Mouse (Mus musculus) limb, embryonic 14.5 days (tissue): ENCODE data around the gene Zcchc3. TPM values are rescaled to one million over a fixed set of nuclear protein-coding genes. Genes with fewer than 3 reads are reported as not detected.

Experiments
- ATAC-seq: fragments of 200-750 bp; cut with Nextera tagmentation; 2 replicates; pipeline ENCODE4 v1.8.0; 2017; ENCODE audit warnings: low read depth, moderate number of reproducible peaks, moderate TSS enrichment; ENCODE audit not compliant: low FRiP score
- DNase-seq: peaks from one replicate; pipeline ENCODE4 v3.0.0-alpha.2; 2015; ENCODE audit warnings: low spot score
- H3K27ac ChIP-seq: fragments of 300-500 bp; sonication (generic); replicated peaks from 2 replicates; pipeline ENCODE4 v1.5.1; 2014; ENCODE audit warnings: low read depth, mild to moderate bottlenecking, low read length, moderate library complexity, mixed read lengths
- H3K27me3 ChIP-seq: fragments of 300-500 bp; sonication (generic); 2 replicates; pipeline ENCODE4 v1.6.1; 2014; ENCODE audit warnings: low read length, mixed read lengths; ENCODE audit not compliant: control insufficient read depth, insufficient read depth
- H3K36me3 ChIP-seq: fragments of 300-500 bp; sonication (generic); 2 replicates; pipeline ENCODE4 v1.6.1; 2014; ENCODE audit warnings: mild to moderate bottlenecking, low read length, moderate library complexity, mixed read lengths; ENCODE audit not compliant: control insufficient read depth, insufficient read depth
- H3K4me1 ChIP-seq: fragments of 300-500 bp; sonication (generic); 2 replicates; pipeline ENCODE4 v1.6.1; 2014; ENCODE audit warnings: antibody characterized with exemption, low read length, mixed read lengths; ENCODE audit not compliant: control insufficient read depth, insufficient read depth
- H3K4me2 ChIP-seq: fragments of 300-500 bp; sonication (generic); replicated peaks from 2 replicates; pipeline ENCODE4 v1.6.1; 2014; ENCODE audit warnings: low read depth, mild to moderate bottlenecking, low read length, moderate library complexity; ENCODE audit not compliant: severe bottlenecking
- H3K4me3 ChIP-seq: fragments of 300-500 bp; sonication (generic); replicated peaks from 2 replicates; pipeline ENCODE4 v1.5.1; 2014; ENCODE audit warnings: low read length
- H3K9ac ChIP-seq: fragments of 300-500 bp; sonication (generic); 2 replicates; pipeline ENCODE4 v1.6.1; 2014; ENCODE audit warnings: mild to moderate bottlenecking, low read depth, low read length, moderate library complexity; ENCODE audit not compliant: severe bottlenecking
- H3K9me3 ChIP-seq: fragments of 300-500 bp; sonication (generic); 2 replicates; pipeline ENCODE4 v1.6.1; 2016; ENCODE audit warnings: low read length; ENCODE audit not compliant: control insufficient read depth
- POLR2A ChIP-seq: fragments of 200-500 bp; IDR thresholded peaks from 2 replicates; pipeline ENCODE4 v1.8.0; 2012; ENCODE audit warnings: inconsistent platforms, mild to moderate bottlenecking, moderate library complexity, borderline replicate concordance; ENCODE audit not compliant: insufficient read depth, insufficient read length; ENCODE audit errors: extremely low read depth
- WGBS: fragments of 180-500 bp; shearing (Covaris S2); extraction: QIAGEN DNeasy Blood & Tissue Kit; methylation state at CpG from one replicate; pipeline ENCODE4 v1.1.7; 2014; 5-methylcytosine and 5-hydroxymethylcytosine counted together
- polyA plus RNA-seq, 2 experiments: library from polyadenylated mRNA; depleted of rRNA in 1 of 2; stranded (reverse) in 1 of 2; unstranded in 1 of 2; fragments of >200 nt; fragmentation: Nextera tagmentation in 1 of 2; extraction: Ambion mirVana in 1 of 2; gene quantifications; 2 replicates each; pipeline versions ENCODE4 v1.2.1 to v1.2.3; 2012 to 2014

Gene Zcchc3
- polyA plus RNA-seq, 2 experiments, result 33.5 to 38.1 TPM

- 86% methylated on average over 6 of the region's 6 CpGs for WGBS
- DNase-seq (no peak), ATAC-seq (no peak)
- Histone ChIP-seq H3K27ac (peak overlapping the region; percentile 98), H3K9me3 (no peaks in the 10 kb centered on the region), H3K4me3 (no peak overlapping the region), H3K9ac (no peak overlapping the region), H3K27me3 (no peaks in the 10 kb centered on the region), H3K4me2 (no peak overlapping the region), H3K4me1 (peaks cover 27% of the 10 kb centered on the region), H3K36me3 (peaks cover 4% of the 10 kb centered on the region; the same call in 1 of the 2 replicates)
- TF ChIP-seq POLR2A, result no peak
Measured at GRCm38 (mm10) chr2:152409781-152410180, 5.0 kb downstream of the Zcchc3 start.

GRCm38 (mm10) chr2:152406126-152406525 is 8.7 kb downstream of the Zcchc3 start:
- Histone ChIP-seq H3K4me3 (peak overlapping the region; percentile 28), H3K27ac (peak overlapping the region; percentile 39; the same call in 1 of the 2 replicates), H3K4me1 (peaks cover 22% of the 10 kb centered on the region), H3K9ac (no peak overlapping the region), H3K27me3 (no peaks in the 10 kb centered on the region), H3K9me3 (no peaks in the 10 kb centered on the region), H3K4me2 (peak overlapping the region; percentile 49), H3K36me3 (no peaks in the 10 kb centered on the region)
- DNase-seq, result peak; percentile 96
- 0% methylated on average over 19 of the region's 19 CpGs for WGBS
- peak; percentile 94 for ATAC-seq
- no peak for TF ChIP-seq POLR2A

DNA sequence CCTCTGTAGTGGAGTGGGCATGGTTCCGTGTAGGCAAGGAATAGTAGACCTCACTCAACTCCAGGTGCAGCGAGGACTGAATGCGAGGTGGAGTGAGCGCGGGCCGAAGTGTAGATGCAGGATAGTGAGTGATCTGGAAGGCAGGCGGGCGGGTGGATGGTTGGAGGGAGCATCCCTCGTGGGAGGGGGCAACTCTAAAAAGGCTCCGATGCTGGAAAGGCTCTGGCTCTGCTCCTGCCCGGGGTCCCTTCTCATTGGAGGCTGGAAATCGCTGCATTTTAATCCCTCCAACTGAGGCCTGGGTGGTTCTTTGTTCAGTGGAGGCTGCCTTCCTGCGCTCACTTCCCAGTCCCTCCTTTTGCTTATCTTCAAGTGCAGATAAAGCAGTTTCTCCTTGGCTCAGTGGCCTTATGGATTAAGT is 15.7 kb downstream of the Zcchc3 start:
- peak overlapping the region; percentile 99 for H3K27ac ChIP-seq
- ATAC-seq (no peak; the same call in 1 of the 2 replicates), DNase-seq (peak; percentile 77)
- peaks cover 26% of the 10 kb centered on the region for H3K4me1 ChIP-seq
- no peaks in the 10 kb centered on the region for H3K9me3 ChIP-seq
- no peaks in the 10 kb centered on the region for H3K27me3 ChIP-seq
- no peak for TF ChIP-seq POLR2A
- H3K9ac ChIP-seq, result peak overlapping the region; percentile 57
- peaks cover 10% of the 10 kb centered on the region for H3K36me3 ChIP-seq
- H3K4me3 ChIP-seq, result peak overlapping the region; percentile 93
- under 1% methylated on average over 13 of the region's 13 CpGs for WGBS
- peak overlapping the region; percentile 92 for H3K4me2 ChIP-seq

DNA sequence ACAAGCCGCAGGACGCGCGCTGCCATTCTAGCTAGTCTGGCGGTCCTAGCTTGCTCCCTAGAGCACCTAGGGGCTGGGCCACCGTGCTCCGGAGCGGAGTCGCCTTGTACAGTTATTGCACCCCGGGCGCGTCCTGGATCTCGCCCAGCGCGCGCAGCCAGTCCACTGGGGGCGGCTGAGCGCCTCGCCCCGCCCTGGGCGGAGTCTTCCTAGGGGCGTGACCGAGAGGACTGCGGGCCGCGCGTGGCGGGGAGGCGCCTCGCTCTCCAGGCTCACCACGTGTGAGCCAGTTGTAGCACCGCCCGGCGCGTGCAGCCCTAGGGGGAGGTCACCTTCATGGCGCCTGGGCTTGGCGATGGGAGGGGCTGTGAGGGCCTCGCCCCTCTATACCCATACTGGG is 16.1 kb downstream of the Zcchc3 start:
- no peaks in the 10 kb centered on the region for H3K9me3 ChIP-seq
- H3K4me1 ChIP-seq, result peaks cover 29% of the 10 kb centered on the region
- H3K4me3 ChIP-seq, result peak overlapping the region; percentile 93
- 0 out of 2 replicates have a peak, but pooled peaks have one; percentile 17 for TF ChIP-seq POLR2A
- peak; percentile 97 for DNase-seq
- under 1% methylated on average over 38 of the region's 38 CpGs for WGBS
- H3K4me2 ChIP-seq, result peak overlapping the region; percentile 92
- ATAC-seq, result peak; percentile 81
- peak overlapping the region; percentile 94 for H3K9ac ChIP-seq
- H3K36me3 ChIP-seq, result peaks cover 14% of the 10 kb centered on the region
- peak overlapping the region; percentile 99 for H3K27ac ChIP-seq
- no peaks in the 10 kb centered on the region for H3K27me3 ChIP-seq

- 0% methylated on average over 30 of the region's 104 CpGs for WGBS
- ATAC-seq, result peak; percentile 73
- H3K9me3 ChIP-seq, result no peaks in the 10 kb centered on the region
- H3K4me2 ChIP-seq, result peak within 1 kb of the TSS; percentile 92
- H3K9ac ChIP-seq, result peak within 1 kb of the TSS; percentile 94
- peak; percentile 96 for DNase-seq
- peak within 1 kb of the TSS; percentile 99 for H3K27ac ChIP-seq
- peak within 1 kb of the TSS; percentile 93 for H3K4me3 ChIP-seq
- peaks cover 19% of the 10 kb centered on the region for H3K36me3 ChIP-seq
- no peaks in the 10 kb centered on the region for H3K27me3 ChIP-seq
- peak; percentile 67; the same call in 1 of the 2 replicates for TF ChIP-seq POLR2A
- peaks cover 31% of the 10 kb centered on the region for H3K4me1 ChIP-seq
Measured at GRCm38 (mm10) chr2:152397680-152398435, 17.0 kb downstream of the Zcchc3 start, which contains the start of gene Sox12. Sox12 (minus strand) TSS chr2:152398063.
